Mouse (Mus musculus) bone marrow macrophage, adult 2 months (primary cell): ENCODE results near the gene Orm2. TPM values are rescaled to one million over a fixed set of nuclear protein-coding genes. Genes with fewer than 3 reads are reported as not detected.

Experiments
- H3K27ac ChIP-seq: 2 replicates; pipeline ENCODE4 v1.5.1; 2012; ENCODE audit warnings: low read depth, low read length; ENCODE audit not compliant: insufficient read depth
- H3K4me1 ChIP-seq: 2 replicates; pipeline ENCODE4 v1.6.1; 2012; ENCODE audit warnings: low read length; ENCODE audit not compliant: control insufficient read depth, insufficient read depth
- H3K4me3 ChIP-seq: 2 replicates; pipeline ENCODE4 v1.5.1; 2012; ENCODE audit warnings: mild to moderate bottlenecking, low read length, moderate library complexity; ENCODE audit not compliant: insufficient read depth
- CTCF ChIP-seq: IDR thresholded peaks from 2 replicates; pipeline ENCODE4 v1.5.1; 2012; ENCODE audit warnings: low read depth, mild to moderate bottlenecking, low read length, moderate library complexity
- POLR2A ChIP-seq: IDR thresholded peaks from 2 replicates; pipeline ENCODE4 v1.6.1; 2012; ENCODE audit warnings: mild to moderate bottlenecking, low read depth, low read length, borderline replicate concordance
- polyA plus RNA-seq: library from polyadenylated mRNA; stranded (reverse); fragments of >200 nt; gene quantifications from 2 replicates; pipeline ENCODE4 v1.2.4, GENCODE M21; 2012; ENCODE audit not compliant: missing spikeins, insufficient read depth, insufficient read length

The Orm2 gene
- polyA plus RNA-seq, 1 experiment: not detected

- no peak overlapping the region for H3K27ac ChIP-seq
- no peak for TF ChIP-seq POLR2A
- H3K4me1 ChIP-seq: peaks cover 9% of the 10 kb centered on the region
These were observed 12.1 kb downstream of the Orm2 start for GRCm38 (mm10) chr4:63374331-63374730.

GRCm38 (mm10) chr4:63375367-63375766, 13.1 kb downstream of the Orm2 start:
- no peak for TF ChIP-seq POLR2A
- TF ChIP-seq CTCF: no peak
- H3K27ac ChIP-seq: no peak overlapping the region
- H3K4me3 ChIP-seq: no peak overlapping the region
- H3K4me1 ChIP-seq: peaks cover 9% of the 10 kb centered on the region

More at GRCm38 (mm10) chr4:63374331-63374730, 12.1 kb downstream of the Orm2 start:
- H3K4me3 ChIP-seq: no peak overlapping the region

GRCm38 (mm10) chr4:63377483-63377882, 15.2 kb downstream of the Orm2 start:
- no peak overlapping the region for H3K4me3 ChIP-seq
- TF ChIP-seq POLR2A: no peak
- no peak for TF ChIP-seq CTCF
- no peak overlapping the region for H3K27ac ChIP-seq
- peaks cover 5% of the 10 kb centered on the region for H3K4me1 ChIP-seq

- Histone ChIP-seq H3K4me3 (no peak overlapping the region), H3K27ac (no peak overlapping the region), H3K4me1 (peaks cover 20% of the 10 kb centered on the region)
- TF ChIP-seq POLR2A: no peak
- no peak for TF ChIP-seq CTCF
These were observed 20.6 kb downstream of the Orm2 start for GRCm38 (mm10) chr4:63382676-63383369.

GRCm38 (mm10) chr4:63383474-63383873, 21.2 kb downstream of the Orm2 start:
- peaks cover 20% of the 10 kb centered on the region for H3K4me1 ChIP-seq
- H3K27ac ChIP-seq: no peak overlapping the region
- TF ChIP-seq POLR2A (no peak), CTCF (no peak)
- no peak overlapping the region for H3K4me3 ChIP-seq

GRCm38 (mm10) chr4:63384262-63384661, 22.0 kb downstream of the Orm2 start:
- no peak for TF ChIP-seq CTCF
- no peak for TF ChIP-seq POLR2A
- H3K4me1 ChIP-seq: peaks cover 28% of the 10 kb centered on the region
- no peak overlapping the region for H3K4me3 ChIP-seq
- H3K27ac ChIP-seq: no peak overlapping the region

- H3K27ac ChIP-seq: peak overlapping the region; percentile 77
- TF ChIP-seq CTCF (no peak), POLR2A (no peak)
- H3K4me1 ChIP-seq: peaks cover 35% of the 10 kb centered on the region
These were observed 23.0 kb downstream of the Orm2 start for GRCm38 (mm10) chr4:63385253-63385652.

GRCm38 (mm10) chr4:63385784-63386183, 23.5 kb downstream of the Orm2 start:
- peaks cover 40% of the 10 kb centered on the region for H3K4me1 ChIP-seq
- peak overlapping the region; percentile 77 for H3K27ac ChIP-seq
- H3K4me3 ChIP-seq: peak overlapping the region; percentile 18; the same call in 1 of the 2 replicates
- TF ChIP-seq POLR2A (no peak), CTCF (no peak)

More at GRCm38 (mm10) chr4:63385253-63385652, 23.0 kb downstream of the Orm2 start:
- no peak overlapping the region for H3K4me3 ChIP-seq

GRCm38 (mm10) chr4:63388029-63388428, 25.8 kb downstream of the Orm2 start:
- H3K4me3 ChIP-seq: no peak overlapping the region
- H3K4me1 ChIP-seq: peaks cover 55% of the 10 kb centered on the region
- TF ChIP-seq POLR2A (no peak), CTCF (no peak)
- no peak overlapping the region for H3K27ac ChIP-seq

- Histone ChIP-seq H3K4me1 (peaks cover 55% of the 10 kb centered on the region), H3K4me3 (no peak overlapping the region), H3K27ac (peak overlapping the region; percentile 70)
- TF ChIP-seq POLR2A (no peak), CTCF (no peak)
These were observed 27.1 kb downstream of the Orm2 start for GRCm38 (mm10) chr4:63389121-63389886.
